Mouse (Mus musculus): ENCODE measurements around the gene C530008M17Rik.

DNA sequence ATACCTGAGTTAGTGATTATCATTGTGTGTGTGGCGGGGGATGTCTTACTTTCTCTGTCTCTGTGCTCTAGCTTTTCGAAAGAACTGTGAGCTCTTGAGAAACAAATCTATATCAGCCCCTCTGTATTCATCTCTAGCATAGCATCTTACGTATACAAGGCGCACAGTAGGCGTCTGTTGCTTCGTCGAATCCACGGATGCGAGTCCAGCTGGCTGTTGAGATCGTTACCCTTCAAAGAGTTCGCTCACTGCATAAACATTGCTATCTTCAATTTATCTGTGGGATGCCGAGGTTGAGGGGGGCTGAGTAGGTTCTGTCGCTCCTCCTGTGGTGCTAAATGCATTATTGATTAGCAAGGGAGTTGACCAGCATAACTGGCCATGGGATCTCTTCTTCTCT is 125.6 kb downstream of the C530008M17Rik start:
- no peak for TF ChIP-seq GATA1 (IDR thresholded peaks at IDR 0.05; ENCODE audit: low read length)
- no peak for TF ChIP-seq TAL1 (IDR thresholded peaks at IDR 0.05; ENCODE audit: low read length)
